In genomic region chr11:68871748-68872147, GRCm38 (mm10) we compare ENCODE assay signal across 8 mouse cellular contexts. TPM values are rescaled to one million over a fixed set of nuclear protein-coding genes. Genes with fewer than 3 reads are reported as not detected.
DNase-seq lines count a peak whose midpoint lies in the region; ATAC-seq and TF ChIP-seq lines count a peak whose summit lies in the region.

Gene Ndel1 (minus strand): TSS chr11:68871858.

- WGBS in forebrain, embryonic 16.5 days = 70% methylated on average over 6 of the region's 6 CpGs
- WGBS in hindbrain, embryonic 11.5 days = 64% methylated on average over 6 of the region's 6 CpGs

- no peak within 1 kb of the TSS for H3K27ac ChIP-seq in CH12.LX (ENCODE audit: insufficient read depth, low read depth)
- H3K27ac ChIP-seq in forebrain, embryonic 16.5 days (ENCODE audit: low read length) = no peak within 1 kb of the TSS
- H3K27ac ChIP-seq in hindbrain, embryonic 11.5 days (ENCODE audit: low read depth, low read length) = no peak within 1 kb of the TSS

- H3K9ac ChIP-seq in CH12.LX (ENCODE audit: insufficient read depth, low read depth) = no peak within 1 kb of the TSS
- no peak within 1 kb of the TSS for H3K9ac ChIP-seq in forebrain, embryonic 16.5 days (replicated peaks; ENCODE audit: low read depth, low read length)
- H3K9ac ChIP-seq in hindbrain, embryonic 11.5 days (ENCODE audit: low read depth, low read length) = no peak within 1 kb of the TSS

- dilution Hi-C loops in CH12.LX (cut with MboI; ENCODE audit: extremely low pct_ligation_motif_present, extremely low pct_unique_long_range_greater_than_20kb, low sequenced_read_pairs) = no loop called here

- TF ChIP-seq RAD21 in CH12.LX (IDR thresholded peaks at IDR 0.05; ENCODE audit: low read depth, low read length) = no peak

- no peaks in the 10 kb centered on the region for H3K36me3 ChIP-seq in CH12.LX (replicated peaks in 1 of 2; ENCODE audit: control insufficient read depth in 1 of 2, insufficient read depth in 1 of 2, low read length in 1 of 2)
- no peaks in the 10 kb centered on the region for H3K36me3 ChIP-seq in forebrain, embryonic 16.5 days (ENCODE audit: control insufficient read depth, insufficient read depth)
- no peaks in the 10 kb centered on the region for H3K36me3 ChIP-seq in hindbrain, embryonic 11.5 days (ENCODE audit: control insufficient read depth, insufficient read depth, low read length)

- ATAC-seq in forebrain, embryonic 16.5 days = no peak
- ATAC-seq in hindbrain, embryonic 11.5 days (ENCODE audit: low FRiP score) = no peak

- H3K4me2 ChIP-seq in CH12.LX (ENCODE audit: insufficient read depth, low read depth, poor library complexity, severe bottlenecking) = no peak within 1 kb of the TSS
- H3K4me2 ChIP-seq in forebrain, embryonic 16.5 days (ENCODE audit: low read length) = no peak within 1 kb of the TSS
- no peak within 1 kb of the TSS for H3K4me2 ChIP-seq in hindbrain, embryonic 11.5 days (replicated peaks; ENCODE audit: low read depth, low read length)

- H3K27me3 ChIP-seq in CH12.LX (replicated peaks) = no peaks in the 10 kb centered on the region
- no peaks in the 10 kb centered on the region for H3K27me3 ChIP-seq in forebrain, embryonic 16.5 days (replicated peaks; ENCODE audit: control insufficient read depth, insufficient read depth, low read length)
- H3K27me3 ChIP-seq in hindbrain, embryonic 11.5 days (ENCODE audit: control insufficient read depth, insufficient read depth, low read length) = no peaks in the 10 kb centered on the region

- no peak for TF ChIP-seq POLR2A in CH12.LX (IDR thresholded peaks at IDR 0.05; ENCODE audit: low read depth, low read length)

- TF ChIP-seq EP300 in CH12.LX (IDR thresholded peaks at IDR 0.05; ENCODE audit: low read length) = no peak

- no peak for DNase-seq in CH12.LX (ENCODE audit: extremely low read depth)
- peak; percentile 51 to 60 for DNase-seq in adrenal gland, adult 18-20 months (ENCODE audit: low spot score in 2 of 2)
- no peak for DNase-seq in hindbrain, embryonic 11.5 days (ENCODE audit: low spot score)
- DNase-seq in layer of hippocampus, postnatal 36 days = no peak
- peak; percentile 84 to 89 for DNase-seq in lung, postnatal 4 days
- peak; percentile 67 for DNase-seq in urinary bladder, postnatal 14 days (ENCODE audit: low spot score)
- DNase-seq in cerebellum, postnatal 10 days = no peak

- no peak for TF ChIP-seq CTCF in CH12.LX (conservative IDR thresholded peaks at IDR 0.05 in 1 of 2, IDR thresholded peaks at IDR 0.05 in 1 of 2; ENCODE audit: low read depth in 2 of 2, low read length in 2 of 2)

- H3K4me1 ChIP-seq in CH12.LX (ENCODE audit: control insufficient read depth in 1 of 2, insufficient read depth in 2 of 2) = peaks cover 0 to 19% of the 10 kb centered on the region in 2 experiments; a peak in 2 of 4 replicates
- no peaks in the 10 kb centered on the region for H3K4me1 ChIP-seq in forebrain, embryonic 16.5 days (replicated peaks; ENCODE audit: control insufficient read depth, insufficient read depth, low read length)
- no peaks in the 10 kb centered on the region for H3K4me1 ChIP-seq in hindbrain, embryonic 11.5 days (replicated peaks; ENCODE audit: control insufficient read depth, insufficient read depth, low read length)

- H3K4me3 ChIP-seq in CH12.LX (replicated peaks in 1 of 3; ENCODE audit: low read depth in 2 of 3, low read length in 2 of 3, poor library complexity in 1 of 3) = no peak within 1 kb of the TSS
- H3K4me3 ChIP-seq in forebrain, embryonic 16.5 days (replicated peaks; ENCODE audit: low read length) = no peak within 1 kb of the TSS
- H3K4me3 ChIP-seq in hindbrain, embryonic 11.5 days (ENCODE audit: low read depth, low read length) = no peak within 1 kb of the TSS

- no peaks in the 10 kb centered on the region for H3K9me3 ChIP-seq in CH12.LX (replicated peaks; ENCODE audit: low read length)
- H3K9me3 ChIP-seq in forebrain, embryonic 16.5 days (ENCODE audit: control insufficient read depth, low read length) = no peaks in the 10 kb centered on the region
- H3K9me3 ChIP-seq in hindbrain, embryonic 11.5 days (ENCODE audit: control insufficient read depth, low read length) = no peaks in the 10 kb centered on the region

- H3K79me2 ChIP-seq in CH12.LX (replicated peaks; ENCODE audit: control insufficient read depth, extremely low read depth, insufficient read depth, poor library complexity, severe bottlenecking) = no peaks in the 10 kb centered on the region

- in situ Hi-C loops in CH12.LX (cut with MboI; ENCODE audit: low pct_ligation_motif_present, low pct_unique_long_range_greater_than_20kb, low sequenced_read_pairs) = loop anchor here (10.0 kb wide), 2 partner anchors 127 to 297 kb away; no protein-coding TSS in a partner anchor

TF ChIP-seq in CH12.LX, 34 proteins besides CTCF, POLR2A, EP300 and RAD21:
- TF ChIP-seq ELF1 (IDR thresholded peaks at IDR 0.05; ENCODE audit: low read depth, low read length) = peak; percentile 22; the same call in 1 of the 2 replicates
- no peak for TF ChIP-seq TCF12 (IDR thresholded peaks at IDR 0.05; ENCODE audit: low read depth, low read length)
- TF ChIP-seq POLR2AphosphoS2 (IDR thresholded peaks at IDR 0.05; ENCODE audit: low read depth, low read length) = no peak
- TF ChIP-seq MXI1 (IDR thresholded peaks at IDR 0.05; ENCODE audit: low read depth, low read length) = no peak
- no peak for TF ChIP-seq CHD1 (IDR thresholded peaks at IDR 0.05; ENCODE audit: low read depth, low read length)
- peak; percentile 27; the same call in 1 of the 2 replicates for TF ChIP-seq NELFE (IDR thresholded peaks at IDR 0.05; ENCODE audit: low read depth, low read length)
- TF ChIP-seq MAX (IDR thresholded peaks at IDR 0.05; ENCODE audit: low read length) = no peak
- TF ChIP-seq TBP (conservative IDR thresholded peaks at IDR 0.05; ENCODE audit: low read depth, low read length) = no peak
- no peak for TF ChIP-seq MYC (IDR thresholded peaks at IDR 0.05; ENCODE audit: low read depth, low read length)
TF ChIP-seq in CH12.LX: peak in this region for 2.

RNA-seq across cellular contexts. Expression of gene Ndel1, which starts in this region (rescaled TPM):
- 30.3 and 31.1 TPM in 2 replicates for total RNA-seq in CH12.LX (2012; rRNA removed)
- total RNA-seq in CH12.LX (2014; rRNA removed) = 46.9 and 47.0 TPM in 2 replicates
- 35.2 and 54.4 TPM in 2 replicates for polyA plus RNA-seq in CH12.LX (2012; ENCODE audit: insufficient read length, low read depth)
- 10 to 100 TPM; 76.9 to 85.9 TPM for total RNA-seq in adrenal gland, adult 18-20 months (2021)
- 96.8 and 100 TPM in 2 replicates for polyA plus RNA-seq in forebrain, embryonic 16.5 days (2015; fragmentation: Nextera tagmentation; extraction: Ambion mirVana)
- 53.3 and 55.0 TPM in 2 replicates for polyA plus RNA-seq in hindbrain, embryonic 11.5 days (2014; fragmentation: Nextera tagmentation; extraction: Ambion mirVana)
- total RNA-seq in layer of hippocampus, postnatal 36 days (2021) = 10 to 100 TPM; 90.5 to 93.2 TPM

Comparison
In these comparisons a context has a peak if more than half of its experiments do, and no peak if none do; other contexts are left out.
1. DNase-seq: peak in adrenal gland, adult 18-20 months (2 of 2), lung, postnatal 4 days (2 of 2) and urinary bladder, postnatal 14 days (single experiment); none in CH12.LX (single experiment), hindbrain, embryonic 11.5 days (single experiment), layer of hippocampus, postnatal 36 days (0 of 2) and cerebellum, postnatal 10 days (0 of 2).